Mouse (Mus musculus): ENCODE data around the gene Ccdc40.
"Not testable (repeated sequence)": the region's sequence is repeated elsewhere in the genome, so short reads cannot be mapped to it uniquely, and the experiment has no call there.

Ccdc40 gene

GRCm38 (mm10) chr11:119236354-119236753 is 8.0 kb downstream of the Ccdc40 start:
- no peak for DNase-seq (ENCODE audit: low read depth, low spot score)

- DNase-seq (ENCODE audit: low read depth, low spot score): no peak
These were observed 8.6 kb downstream of the Ccdc40 start for GRCm38 (mm10) chr11:119237007-119237406.

GRCm38 (mm10) chr11:119237568-119238304 is 9.4 kb downstream of the Ccdc40 start:
- peak; percentile 44 for DNase-seq (ENCODE audit: low read depth, low spot score)

GRCm38 (mm10) chr11:119238305-119238721 is 9.9 kb downstream of the Ccdc40 start:
- DNase-seq (ENCODE audit: low read depth, low spot score): peak; percentile 35

- DNase-seq (ENCODE audit: low read depth, low spot score): no peak
These were observed 11.1 kb downstream of the Ccdc40 start for GRCm38 (mm10) chr11:119239480-119239879.

- not testable (repeated sequence) for DNase-seq (ENCODE audit: low read depth, low spot score)
These were observed 17.2 kb downstream of the Ccdc40 start for GRCm38 (mm10) chr11:119245543-119245942.

GRCm38 (mm10) chr11:119249011-119249410 is 20.6 kb downstream of the Ccdc40 start:
- DNase-seq (ENCODE audit: low read depth, low spot score): peak; percentile 85

- no peak for DNase-seq (ENCODE audit: low read depth, low spot score)
These were observed 22.6 kb downstream of the Ccdc40 start for GRCm38 (mm10) chr11:119250998-119251397.

- peak; percentile 66 for DNase-seq (ENCODE audit: low read depth, low spot score)
These were observed 24.6 kb downstream of the Ccdc40 start for GRCm38 (mm10) chr11:119252854-119253541.

GRCm38 (mm10) chr11:119256557-119256956 is 28.2 kb downstream of the Ccdc40 start:
- DNase-seq (ENCODE audit: low read depth, low spot score): not testable (repeated sequence)

- DNase-seq (ENCODE audit: low read depth, low spot score): no peak
These were observed 29.8 kb downstream of the Ccdc40 start for GRCm38 (mm10) chr11:119258216-119258571.

GRCm38 (mm10) chr11:119258572-119259322 is 30.4 kb downstream of the Ccdc40 start:
- DNase-seq (ENCODE audit: low read depth, low spot score): peak; percentile 74

- DNase-seq (ENCODE audit: low read depth, low spot score): peak; percentile 36
These were observed 31.6 kb downstream of the Ccdc40 start for GRCm38 (mm10) chr11:119259977-119260376.

- DNase-seq (ENCODE audit: low read depth, low spot score): no peak
These were observed 36.0 kb downstream of the Ccdc40 start for GRCm38 (mm10) chr11:119264413-119264812.

GRCm38 (mm10) chr11:119265811-119266210 is 37.4 kb downstream of the Ccdc40 start:
- no peak for DNase-seq (ENCODE audit: low read depth, low spot score)

GRCm38 (mm10) chr11:119267241-119267674 is 38.9 kb downstream of the Ccdc40 start:
- peak; percentile 90 for DNase-seq (ENCODE audit: low read depth, low spot score)

- peak; percentile 97 for DNase-seq (ENCODE audit: low read depth, low spot score)
These were observed 39.6 kb downstream of the Ccdc40 start, which contains the start of gene Gaa for GRCm38 (mm10) chr11:119267768-119268556. Gene Gaa, plus strand, starts transcription at chr11:119267887.

GRCm38 (mm10) chr11:119268557-119269195 is 40.3 kb downstream of the Ccdc40 start:
- peak; percentile 91 for DNase-seq (ENCODE audit: low read depth, low spot score)

- not testable (repeated sequence) for DNase-seq (ENCODE audit: low read depth, low spot score)
These were observed 44.1 kb downstream of the Ccdc40 start for GRCm38 (mm10) chr11:119272492-119272891.

- DNase-seq (ENCODE audit: low read depth, low spot score): no peak
These were observed 45.0 kb downstream of the Ccdc40 start for GRCm38 (mm10) chr11:119273186-119273930.
